Mouse (Mus musculus) spleen, adult 2 months (tissue): ENCODE data around the gene Scrg1.

Source experiments
- CTCF ChIP-seq: fragments of 200-500 bp; IDR thresholded peaks from 2 replicates; pipeline ENCODE4 v1.5.1; 2011; ENCODE audit warnings: mild to moderate bottlenecking, inconsistent platforms; ENCODE audit not compliant: insufficient read depth, insufficient read length, insufficient replicate concordance; ENCODE audit errors: extremely low read depth
- POLR2A ChIP-seq: fragments of 200-500 bp; IDR thresholded peaks from 2 replicates; pipeline ENCODE4 v1.6.1; 2011; ENCODE audit warnings: low read depth, low read length, inconsistent platforms

GRCm38 (mm10) chr8:57441556-57441955, 14.2 kb upstream of the Scrg1 start:
- TF ChIP-seq CTCF (no peak), POLR2A (no peak)
